Mouse (Mus musculus) right cerebral cortex, postnatal 36 days (tissue): Measurements from ENCODE around the gene Rps9.

Experiments used
- DNase-seq, 2 experiments: peaks; one replicate each; pipeline ENCODE4 v3.0.0; 2022; ENCODE audit warnings: low spot score in 2 of 2, mixed read lengths in 1 of 2

Gene Rps9

DNA sequence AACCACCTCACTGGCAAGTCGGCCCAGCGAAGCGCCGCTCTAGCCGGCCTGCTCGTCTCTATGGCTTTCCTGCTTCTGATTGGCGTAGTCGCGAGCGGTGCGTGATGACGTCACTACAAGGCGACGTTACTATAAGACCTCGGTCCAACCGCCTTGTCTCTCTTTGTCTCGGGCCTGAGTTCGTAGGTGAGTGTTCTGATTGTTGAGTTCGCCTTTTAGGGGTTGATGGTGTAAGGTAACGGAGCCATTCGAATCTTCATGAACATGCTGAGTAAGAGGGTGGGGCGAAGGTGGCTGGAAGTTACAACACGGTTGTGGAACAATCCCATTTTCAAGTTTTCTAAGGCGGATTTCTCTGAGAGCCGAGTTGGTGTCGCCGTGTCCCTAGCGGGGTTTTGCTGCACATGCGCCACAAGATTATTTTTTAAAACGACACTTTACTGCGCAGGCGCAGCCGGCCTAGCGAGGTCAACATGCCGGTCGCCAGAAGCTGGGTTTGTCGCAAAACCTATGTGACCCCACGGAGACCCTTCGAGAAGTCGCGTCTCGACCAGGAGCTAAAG is at the start of gene Rps9:
Rps9 (plus strand) TSS at position 115 of the 563 bp plus-strand sequence.
- DNase-seq: peak; percentile 95 to 97

- no peak for DNase-seq
Observed at GRCm38 (mm10) chr7:3656966-3657365, 46.8 kb upstream of the Rps9 start.

DNA sequence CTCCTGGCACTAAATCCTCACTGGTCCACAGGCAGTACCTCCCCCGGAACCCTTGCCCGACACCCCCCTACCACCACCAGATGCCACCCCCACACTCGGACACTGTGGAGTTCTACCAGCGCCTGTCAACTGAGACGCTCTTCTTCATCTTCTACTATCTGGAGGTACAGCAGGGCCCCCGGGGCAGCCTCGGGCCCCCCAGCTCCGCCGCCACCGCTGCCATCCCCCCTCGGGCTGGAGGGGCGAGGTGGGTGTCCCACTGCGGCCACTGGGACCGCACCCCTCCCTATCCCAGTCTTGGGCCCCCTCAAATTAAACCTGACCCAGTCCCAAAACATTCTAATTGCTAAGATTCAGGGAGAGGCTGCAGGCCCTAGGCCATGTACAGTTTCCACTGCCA is 45.2 kb upstream of the Rps9 start:
- DNase-seq: no peak

DNA sequence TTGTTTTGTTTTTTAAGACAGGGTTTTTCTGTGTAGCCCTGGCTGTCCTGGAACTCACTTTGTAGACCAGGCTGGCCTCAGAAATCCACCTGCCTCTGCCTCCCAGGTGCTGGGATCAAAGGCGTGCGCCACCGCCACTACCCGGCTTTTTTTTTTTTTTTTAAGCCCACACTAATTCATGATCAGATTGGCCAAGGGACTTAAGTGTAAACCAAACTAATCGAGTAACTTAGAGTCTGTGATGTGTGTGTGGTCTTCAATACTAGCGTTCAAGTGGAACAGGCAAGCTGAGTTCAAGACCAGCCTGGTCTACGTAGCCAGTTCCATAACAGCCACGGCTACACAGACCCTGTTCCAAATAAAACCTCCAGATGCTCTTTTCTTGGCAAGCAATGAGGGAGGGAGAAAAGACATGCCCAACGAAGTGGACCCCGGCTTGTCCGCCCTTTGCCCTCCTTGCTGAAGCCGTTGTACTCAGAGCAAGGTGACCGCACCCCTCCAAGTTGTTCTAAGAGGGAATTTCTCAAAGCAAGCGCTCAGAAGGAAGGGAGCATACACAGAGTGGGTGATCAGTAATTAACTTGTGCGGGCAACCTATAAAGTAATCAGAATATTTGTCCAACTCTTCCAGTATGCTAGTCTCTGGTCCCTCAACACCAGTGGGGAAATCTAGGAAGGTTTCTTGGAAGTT is 39.1 kb upstream of the Rps9 start:
- DNase-seq: no peak

DNA sequence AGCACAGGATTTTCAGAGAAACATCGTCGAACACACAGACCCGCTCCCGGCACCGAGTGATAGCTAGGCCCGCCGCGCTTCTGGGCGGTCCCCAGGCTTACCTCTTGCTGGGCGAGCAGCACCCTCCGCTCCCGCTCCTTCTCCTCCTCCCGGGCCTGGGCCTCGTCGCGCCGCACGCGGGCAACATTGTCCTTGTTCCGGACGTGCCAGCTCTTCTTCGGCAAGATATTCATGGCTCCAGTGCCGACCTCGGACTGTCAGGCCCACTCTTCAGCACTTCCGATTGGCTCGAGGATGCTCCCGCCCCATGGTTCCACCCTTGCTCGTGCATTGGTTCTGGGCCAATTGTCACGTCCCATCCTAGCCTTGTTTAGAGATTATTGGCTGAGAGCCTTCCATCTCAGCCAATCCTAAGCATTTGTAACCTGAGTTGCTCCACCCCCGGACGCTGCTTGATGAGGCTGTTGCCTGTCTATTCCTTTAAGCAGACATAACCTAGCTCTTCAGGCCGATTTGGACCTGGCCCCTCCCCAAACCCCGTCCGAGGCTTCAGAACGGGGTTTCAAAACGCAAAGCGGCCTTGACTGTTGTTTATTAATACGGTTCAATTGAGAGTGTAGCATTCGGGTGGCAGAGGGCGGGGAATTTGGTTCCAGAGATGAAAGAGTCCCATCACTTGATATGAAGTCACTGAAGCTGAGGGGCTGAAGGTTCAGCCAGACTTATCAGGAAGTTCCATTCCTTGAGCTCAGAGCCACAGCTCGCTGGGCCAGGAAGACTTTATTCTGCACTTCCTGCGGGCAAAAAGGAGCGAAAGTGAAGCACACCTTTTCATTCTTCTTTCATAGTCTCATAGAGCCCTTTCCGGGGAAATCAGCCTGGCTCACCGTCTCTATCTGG is 38.3 kb upstream of the Rps9 start, which contains the start of gene Leng1:
Leng1 (minus strand) TSS at position 626 of the 900 bp plus-strand sequence.
- DNase-seq: peak; percentile 95 to 98

- DNase-seq: no peak
Observed at GRCm38 (mm10) chr7:3666921-3667391, 36.8 kb upstream of the Rps9 start.

- DNase-seq: peak; percentile 59 to 65
Observed at GRCm38 (mm10) chr7:3674507-3675227, 29.1 kb upstream of the Rps9 start.

- DNase-seq: no peak
Observed at GRCm38 (mm10) chr7:3675228-3675548, 28.6 kb upstream of the Rps9 start.

DNA sequence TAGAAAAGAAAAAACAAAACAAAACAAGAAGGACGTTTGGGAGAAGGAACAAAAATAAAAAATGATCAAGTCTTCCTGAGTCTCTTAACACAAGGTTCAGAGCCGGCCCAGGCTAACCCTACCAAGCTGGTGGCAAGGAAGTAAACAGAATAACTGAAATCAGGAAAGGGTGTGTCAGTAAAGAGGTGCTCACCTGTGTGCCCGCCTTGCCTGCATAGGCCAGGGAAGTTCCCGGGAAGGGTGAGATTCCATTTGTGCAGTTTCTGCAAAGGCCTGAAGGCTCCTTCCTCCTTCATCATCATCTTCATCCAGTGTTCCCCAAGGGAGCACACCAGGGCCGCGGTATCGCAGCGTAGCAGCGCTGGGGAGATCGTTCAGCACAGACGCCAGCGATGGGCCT is 27.4 kb upstream of the Rps9 start:
- no peak for DNase-seq

GRCm38 (mm10) chr7:3677342-3677741 is 26.5 kb upstream of the Rps9 start, which contains the start of gene Tmc4:
Gene Tmc4 (minus strand): TSS chr7:3677553.
- DNase-seq: no peak

DNA sequence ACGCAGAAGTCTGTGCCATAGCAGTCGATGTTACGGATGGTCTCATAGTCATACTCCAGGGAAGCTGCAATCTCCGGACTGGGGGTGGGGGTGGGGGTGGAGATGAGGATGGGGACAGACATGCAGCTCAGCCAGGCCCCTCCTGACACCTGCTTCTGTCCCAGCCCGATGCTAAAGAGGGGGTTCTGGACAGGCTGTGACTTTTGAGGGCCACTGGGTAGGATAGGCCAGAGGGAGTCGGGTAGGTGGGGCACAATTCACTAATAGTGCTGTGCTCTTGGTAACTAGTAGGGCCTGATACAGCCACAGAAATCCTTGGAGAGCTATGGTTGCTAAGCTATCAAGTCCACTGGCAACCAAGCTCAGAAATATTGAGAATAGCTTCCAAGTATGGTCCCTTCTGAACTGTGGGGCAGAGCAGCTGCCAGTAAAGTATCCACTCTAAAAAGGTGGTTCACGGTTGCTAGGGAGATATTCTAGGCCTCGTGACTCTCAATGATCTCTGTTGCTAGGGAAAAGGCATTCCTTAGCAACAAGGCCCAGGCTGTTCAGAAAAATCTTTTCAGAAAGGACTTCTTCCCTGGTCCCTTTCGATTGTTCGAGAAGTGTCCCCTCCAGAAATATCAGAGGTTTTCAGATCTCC is 19.8 kb upstream of the Rps9 start:
- DNase-seq: no peak

DNA sequence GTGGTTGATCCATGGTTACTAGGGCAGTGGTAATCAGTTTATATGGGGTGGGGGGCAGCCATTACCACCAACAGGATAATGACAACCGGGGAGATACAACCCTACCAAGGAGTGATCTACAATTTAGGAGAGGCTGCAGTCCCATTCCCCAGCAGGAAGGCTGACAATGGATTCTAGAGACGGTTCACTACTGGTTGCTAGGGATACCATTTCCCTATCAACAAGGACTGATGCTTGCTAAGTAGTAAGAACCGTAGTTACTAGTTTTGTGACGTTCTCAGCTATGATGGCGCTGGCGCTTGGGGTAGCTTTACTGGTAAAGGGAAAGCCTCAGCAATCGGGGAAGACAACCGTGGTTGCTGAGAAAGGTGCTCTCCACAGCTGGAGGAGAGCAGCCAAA is 19.1 kb upstream of the Rps9 start:
- no peak for DNase-seq

DNA sequence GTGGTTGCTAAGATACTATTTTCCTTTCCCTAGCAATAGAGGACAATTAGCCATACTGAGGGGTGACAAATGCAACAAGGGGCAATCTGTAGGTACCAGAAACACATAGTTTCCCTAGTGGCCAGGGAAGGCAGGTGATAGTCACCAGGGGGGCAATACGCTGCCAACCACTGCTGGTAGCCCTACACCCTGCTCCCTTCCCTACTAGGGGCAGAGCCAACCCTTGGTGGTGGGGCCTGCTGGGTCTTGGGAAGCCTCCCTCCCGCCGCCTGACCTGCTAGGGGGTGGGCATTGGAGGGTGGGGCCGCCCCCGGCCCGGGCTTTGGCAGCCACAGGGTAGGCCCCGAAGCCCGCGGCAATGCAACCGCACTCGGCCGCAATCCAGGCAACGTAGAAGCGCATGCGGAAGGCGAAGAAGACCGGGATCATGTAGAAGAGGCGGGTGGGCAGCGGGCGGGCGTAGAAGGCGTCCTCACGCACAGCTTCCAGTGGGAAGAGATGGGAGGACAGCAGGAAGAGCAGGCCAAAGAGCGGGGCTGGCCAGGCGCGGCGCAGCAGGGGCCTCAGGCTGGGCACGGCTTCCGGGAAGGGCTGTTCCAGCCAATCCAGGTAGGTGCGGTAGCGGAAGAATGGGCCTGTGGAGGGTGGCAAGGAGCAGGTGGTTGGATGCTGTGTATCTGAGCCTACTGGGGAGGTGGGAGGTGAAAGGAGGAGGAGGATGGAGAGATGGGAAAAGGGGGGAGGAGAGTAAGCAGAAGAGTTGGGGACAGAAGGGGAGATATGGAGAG is 18.2 kb upstream of the Rps9 start:
- DNase-seq: no peak

DNA sequence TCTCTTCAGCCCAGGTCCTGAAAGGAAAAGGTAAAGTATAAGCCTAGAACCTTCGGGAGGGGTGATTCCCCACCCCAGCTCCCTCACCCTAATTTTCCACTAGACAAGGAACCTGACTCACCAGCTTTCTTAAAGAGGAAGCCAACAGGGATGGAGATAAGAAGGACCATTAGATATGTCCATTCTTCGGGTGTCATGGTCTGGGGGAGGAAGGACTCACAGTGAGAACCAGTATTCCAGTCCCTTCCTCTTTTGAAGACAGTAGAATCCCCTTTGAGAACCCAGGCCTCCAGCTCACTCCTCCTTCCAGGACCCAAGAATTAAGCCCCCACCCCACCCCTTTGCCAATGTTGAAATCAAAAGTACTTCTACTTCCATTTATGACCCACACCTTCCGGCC is 11.9 kb upstream of the Rps9 start:
- no peak for DNase-seq

GRCm38 (mm10) chr7:3692382-3692986 is 11.3 kb upstream of the Rps9 start, which contains the start of gene Tsen34:
Gene Tsen34 (plus strand): TSS chr7:3692863.
- no peak for DNase-seq

DNA sequence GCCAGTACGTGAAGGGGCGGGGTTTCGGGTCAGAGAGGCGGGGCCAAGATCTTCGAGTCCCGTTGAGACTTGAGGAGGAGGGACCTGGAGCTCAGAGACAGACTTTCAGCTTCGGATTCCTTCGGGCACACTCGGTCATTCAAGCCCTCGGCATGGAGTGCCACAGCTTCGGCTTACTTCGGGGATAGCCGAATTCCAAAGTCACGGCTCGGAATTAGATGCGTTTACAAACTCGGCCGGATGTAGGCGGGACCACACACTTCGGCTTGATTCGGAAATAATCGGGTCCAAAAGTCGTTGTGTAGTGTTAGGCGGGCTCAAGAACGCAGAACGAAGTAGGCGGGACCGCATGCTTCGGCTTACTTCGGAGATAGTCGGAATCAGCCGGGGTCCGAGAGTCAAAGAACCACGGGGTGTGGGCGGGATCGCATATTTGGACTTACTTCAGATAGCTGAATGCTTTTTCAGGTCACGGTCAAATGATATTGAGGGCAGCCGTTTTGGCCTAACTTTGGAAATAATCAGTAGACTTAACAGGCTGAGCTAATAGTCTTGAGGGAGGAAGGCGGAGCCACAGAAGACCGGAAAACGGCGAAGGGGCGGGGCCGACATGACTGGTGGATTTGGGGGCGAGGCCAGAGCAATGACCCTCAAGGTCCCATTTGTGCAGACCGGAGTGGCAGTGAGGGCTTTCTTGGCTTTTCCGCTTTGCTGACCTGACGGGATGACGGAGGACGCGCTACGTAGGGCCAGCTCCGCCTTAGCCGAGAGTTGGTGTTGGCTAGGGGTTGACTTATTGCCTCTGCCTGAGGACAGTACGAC is 10.6 kb upstream of the Rps9 start, which contains the start of gene Mboat7:
Mboat7 (minus strand) TSS at position 537 of the 822 bp plus-strand sequence.
- peak; percentile 96 to 98 for DNase-seq

- no peak for DNase-seq
Observed at GRCm38 (mm10) chr7:3693809-3694075, 10.1 kb upstream of the Rps9 start.

GRCm38 (mm10) chr7:3694076-3694948 is 9.5 kb upstream of the Rps9 start:
- peak in 1 of 2 experiments; percentile 41 for DNase-seq
